Mouse (Mus musculus): Measurements from ENCODE around the gene Phf21b. TPM values are rescaled to one million over a fixed set of nuclear protein-coding genes. Genes with fewer than 3 reads are reported as not detected.
A peak's percentile ranks its signal among the peaks of the same experiment; 100 is the strongest.
"Not testable (repeated sequence)": the region's sequence is repeated elsewhere in the genome, so short reads cannot be mapped to it uniquely, and the experiment has no call there.

Gene Phf21b
- 0.03 TPM in 1 of 2 replicates, not detected in the other for polyA plus RNA-seq (2015; fragmentation: Nextera tagmentation; extraction: Ambion mirVana)

GRCm38 (mm10) chr15:84856006-84856995, at the start of gene Phf21b:
TSS of gene Phf21b (minus strand) at chr15:84856049.
- peak within 1 kb of the TSS; percentile 81 for H3K4me2 ChIP-seq
- peak; percentile 52 for ATAC-seq (ENCODE audit: insufficient read depth)
- H3K9ac ChIP-seq = no peak within 1 kb of the TSS
- H3K4me3 ChIP-seq (replicated peaks) = peak within 1 kb of the TSS; percentile 57
- under 1% methylated on average over 76 of the region's 76 CpGs for WGBS (ENCODE audit: insufficient replicate concordance)
- no peaks in the 10 kb centered on the region for H3K9me3 ChIP-seq (replicated peaks)
- peaks cover 37% of the 10 kb centered on the region for H3K4me1 ChIP-seq (replicated peaks)
- H3K36me3 ChIP-seq (replicated peaks) = no peaks in the 10 kb centered on the region
- peaks cover 81% of the 10 kb centered on the region for H3K27me3 ChIP-seq
- H3K27ac ChIP-seq (replicated peaks) = peak within 1 kb of the TSS; percentile 51; the same call in 1 of the 2 replicates

- Histone ChIP-seq H3K27ac (replicated peaks) (no peak overlapping the region), H3K9me3 (replicated peaks) (no peaks in the 10 kb centered on the region), H3K4me2 (no peak overlapping the region), H3K36me3 (replicated peaks) (no peaks in the 10 kb centered on the region), H3K4me3 (replicated peaks) (no peak overlapping the region), H3K9ac (no peak overlapping the region), H3K4me1 (replicated peaks) (no peaks in the 10 kb centered on the region), H3K27me3 (no peaks in the 10 kb centered on the region)
- ATAC-seq (ENCODE audit: insufficient read depth) = no peak
- 67% methylated on average over 7 of the region's 7 CpGs for WGBS (ENCODE audit: insufficient replicate concordance)
Measured at GRCm38 (mm10) chr15:84903843-84904385, 48.1 kb upstream of the Phf21b start.

DNA sequence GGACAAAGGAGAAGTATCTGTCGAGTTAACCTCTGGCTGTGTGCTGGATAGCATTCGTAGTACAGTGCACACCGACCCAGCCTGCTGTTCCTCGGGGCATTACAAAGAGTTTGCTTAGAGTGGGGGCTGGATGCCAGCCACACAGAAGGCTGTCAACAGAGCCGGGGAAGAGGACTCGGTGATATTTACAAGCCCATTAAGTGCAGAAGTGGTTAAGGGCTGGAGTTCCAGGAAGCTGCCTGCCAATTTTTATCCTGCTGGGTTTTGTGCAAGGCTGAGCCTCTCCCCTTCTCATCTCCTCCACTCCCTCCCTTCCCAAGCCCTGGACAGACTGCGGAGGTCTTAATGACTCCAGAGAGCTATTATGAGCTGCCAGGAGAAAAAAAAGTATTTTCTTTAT, 42.2 kb upstream of the Phf21b start:
- H3K27me3 ChIP-seq = no peaks in the 10 kb centered on the region
- no peak overlapping the region for H3K27ac ChIP-seq (replicated peaks)
- no peak overlapping the region for H3K4me3 ChIP-seq (replicated peaks)
- no peaks in the 10 kb centered on the region for H3K4me1 ChIP-seq (replicated peaks)
- no peak overlapping the region for H3K9ac ChIP-seq
- no peaks in the 10 kb centered on the region for H3K9me3 ChIP-seq (replicated peaks)
- H3K4me2 ChIP-seq = no peak overlapping the region
- H3K36me3 ChIP-seq (replicated peaks) = no peaks in the 10 kb centered on the region
- no peak for ATAC-seq (ENCODE audit: insufficient read depth)
- 22% methylated on average over 7 of the region's 7 CpGs for WGBS (ENCODE audit: insufficient replicate concordance)

- Histone ChIP-seq H3K27ac (replicated peaks) (no peak overlapping the region), H3K4me2 (no peak overlapping the region), H3K36me3 (replicated peaks) (no peaks in the 10 kb centered on the region), H3K4me1 (replicated peaks) (no peaks in the 10 kb centered on the region), H3K9me3 (replicated peaks) (no peaks in the 10 kb centered on the region), H3K27me3 (no peaks in the 10 kb centered on the region), H3K9ac (no peak overlapping the region), H3K4me3 (replicated peaks) (no peak overlapping the region)
- 15% methylated on average over 1 of the region's 1 CpGs for WGBS (ENCODE audit: insufficient replicate concordance)
- no peak for ATAC-seq (ENCODE audit: insufficient read depth)
Measured at GRCm38 (mm10) chr15:84896664-84897063, 40.8 kb upstream of the Phf21b start.

DNA sequence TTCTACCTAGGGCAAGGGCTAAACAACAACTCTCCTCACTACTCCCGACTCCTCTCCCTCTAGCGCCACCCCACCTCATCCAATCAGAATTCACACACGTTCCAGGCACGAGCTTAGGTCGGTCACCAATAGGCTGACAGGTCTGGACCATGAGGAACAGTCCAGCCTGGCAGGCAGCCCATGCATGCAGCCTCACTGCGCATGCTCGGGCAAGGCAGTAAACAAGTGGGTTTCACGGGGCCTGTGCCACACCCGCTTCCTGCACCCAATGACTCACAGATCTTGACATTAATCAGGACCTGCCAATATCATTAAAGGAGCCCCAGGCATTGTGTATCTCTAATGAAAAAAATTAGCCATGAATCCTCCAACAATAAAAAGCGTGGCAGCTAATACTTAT, 40.4 kb upstream of the Phf21b start:
- 47% methylated on average over 10 of the region's 10 CpGs for WGBS (ENCODE audit: insufficient replicate concordance)
- H3K27ac ChIP-seq (replicated peaks); H3K4me1 ChIP-seq (replicated peaks); ATAC-seq (ENCODE audit: insufficient read depth); H3K36me3 ChIP-seq (replicated peaks); H3K9ac ChIP-seq; H3K27me3 ChIP-seq; H3K4me3 ChIP-seq (replicated peaks); H3K4me2 ChIP-seq; H3K9me3 ChIP-seq (replicated peaks): not testable (repeated sequence)

GRCm38 (mm10) chr15:84891658-84892057, 35.8 kb upstream of the Phf21b start:
- no peak overlapping the region for H3K9ac ChIP-seq
- ATAC-seq (ENCODE audit: insufficient read depth) = no peak
- no peak overlapping the region for H3K4me3 ChIP-seq (replicated peaks)
- no peaks in the 10 kb centered on the region for H3K36me3 ChIP-seq (replicated peaks)
- no peak overlapping the region for H3K27ac ChIP-seq (replicated peaks)
- H3K9me3 ChIP-seq (replicated peaks) = no peaks in the 10 kb centered on the region
- 4% methylated on average over 3 of the region's 3 CpGs for WGBS (ENCODE audit: insufficient replicate concordance)
- no peaks in the 10 kb centered on the region for H3K4me1 ChIP-seq (replicated peaks)
- H3K27me3 ChIP-seq = no peaks in the 10 kb centered on the region
- H3K4me2 ChIP-seq = no peak overlapping the region

GRCm38 (mm10) chr15:84891246-84891645, 35.4 kb upstream of the Phf21b start:
- H3K4me3 ChIP-seq (replicated peaks) = no peak overlapping the region
- WGBS (ENCODE audit: insufficient replicate concordance) = 43% methylated on average over 3 of the region's 3 CpGs
- no peak overlapping the region for H3K4me2 ChIP-seq
- ATAC-seq (ENCODE audit: insufficient read depth) = no peak
- H3K27ac ChIP-seq (replicated peaks) = no peak overlapping the region
- no peaks in the 10 kb centered on the region for H3K4me1 ChIP-seq (replicated peaks)
- H3K27me3 ChIP-seq = no peaks in the 10 kb centered on the region
- no peak overlapping the region for H3K9ac ChIP-seq
- H3K9me3 ChIP-seq (replicated peaks) = no peaks in the 10 kb centered on the region
- H3K36me3 ChIP-seq (replicated peaks) = no peaks in the 10 kb centered on the region

- ATAC-seq (ENCODE audit: insufficient read depth) = no peak
- WGBS (ENCODE audit: insufficient replicate concordance) = 66% methylated on average over 12 of the region's 12 CpGs
- Histone ChIP-seq H3K4me1 (replicated peaks) (no peaks in the 10 kb centered on the region), H3K36me3 (replicated peaks) (no peaks in the 10 kb centered on the region), H3K9me3 (replicated peaks) (no peaks in the 10 kb centered on the region), H3K27me3 (no peaks in the 10 kb centered on the region), H3K9ac (no peak overlapping the region), H3K4me2 (no peak overlapping the region), H3K4me3 (replicated peaks) (no peak overlapping the region), H3K27ac (replicated peaks) (no peak overlapping the region)
Measured at GRCm38 (mm10) chr15:84888066-84888465, 32.2 kb upstream of the Phf21b start.

- no peaks in the 10 kb centered on the region for H3K9me3 ChIP-seq (replicated peaks)
- no peak overlapping the region for H3K27ac ChIP-seq (replicated peaks)
Measured at GRCm38 (mm10) chr15:84877029-84877815, 21.4 kb upstream of the Phf21b start.

DNA sequence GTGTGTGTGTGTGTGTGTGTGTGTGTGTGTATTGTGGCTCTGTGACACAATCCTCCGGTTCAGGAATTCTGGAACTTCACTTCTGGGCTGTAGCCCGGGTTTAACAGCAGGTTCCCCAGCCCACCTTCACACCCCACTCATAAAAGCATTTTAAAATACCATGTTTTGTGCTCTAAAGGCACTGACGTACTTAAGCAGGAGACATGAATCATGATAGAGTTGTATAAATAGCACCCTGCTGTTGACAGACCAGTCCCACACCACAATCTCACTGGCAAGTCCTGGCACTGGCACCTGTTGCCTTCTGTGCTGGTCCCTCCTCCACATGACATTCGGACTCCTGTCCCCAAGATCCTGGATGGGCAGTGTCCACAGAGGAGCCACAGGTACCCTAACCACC, 18.0 kb upstream of the Phf21b start:
- Histone ChIP-seq H3K9me3 (replicated peaks) (no peaks in the 10 kb centered on the region), H3K9ac (no peak overlapping the region), H3K27ac (replicated peaks) (no peak overlapping the region), H3K27me3 (no peaks in the 10 kb centered on the region), H3K4me1 (replicated peaks) (no peaks in the 10 kb centered on the region), H3K4me3 (replicated peaks) (no peak overlapping the region), H3K4me2 (no peak overlapping the region), H3K36me3 (replicated peaks) (no peaks in the 10 kb centered on the region)
- no peak for ATAC-seq (ENCODE audit: insufficient read depth)
- 54% methylated on average over 4 of the region's 4 CpGs for WGBS (ENCODE audit: insufficient replicate concordance)

More at GRCm38 (mm10) chr15:84877029-84877815, 21.4 kb upstream of the Phf21b start:
- Histone ChIP-seq H3K27me3 (no peaks in the 10 kb centered on the region), H3K4me1 (replicated peaks) (no peaks in the 10 kb centered on the region), H3K36me3 (replicated peaks) (no peaks in the 10 kb centered on the region), H3K9ac (no peak overlapping the region), H3K4me2 (no peak overlapping the region), H3K4me3 (replicated peaks) (no peak overlapping the region)
- WGBS (ENCODE audit: insufficient replicate concordance) = 62% methylated on average over 12 of the region's 12 CpGs
- no peak for ATAC-seq (ENCODE audit: insufficient read depth)

- H3K27ac ChIP-seq (replicated peaks) = no peak overlapping the region
- no peak overlapping the region for H3K9ac ChIP-seq
- WGBS (ENCODE audit: insufficient replicate concordance) = 74% methylated on average over 11 of the region's 11 CpGs
- H3K4me3 ChIP-seq (replicated peaks) = no peak overlapping the region
- H3K4me1 ChIP-seq (replicated peaks) = no peaks in the 10 kb centered on the region
- no peaks in the 10 kb centered on the region for H3K9me3 ChIP-seq (replicated peaks)
- no peak overlapping the region for H3K4me2 ChIP-seq
- H3K27me3 ChIP-seq = no peaks in the 10 kb centered on the region
- ATAC-seq (ENCODE audit: insufficient read depth) = no peak
- H3K36me3 ChIP-seq (replicated peaks) = no peaks in the 10 kb centered on the region
Measured at GRCm38 (mm10) chr15:84873079-84873478, 17.2 kb upstream of the Phf21b start.
